In genomic region chr14:26357242-26357641, GRCm38 (mm10) we compare ENCODE assay signal across 10 mouse cellular contexts.
A peak's percentile ranks its signal among the peaks of the same experiment; 100 is the strongest.
DNase-seq lines count a peak whose midpoint lies in the region; ATAC-seq lines count a peak whose summit lies in the region.
"Had no signal": no experiment of that assay in that cellular context is flagged by ENCODE, and none has a peak within 500 bp of the region (broad histone marks: within the 10 kb centered on the region; RNA-seq: fewer than 3 reads in every experiment).

No protein-coding gene starts in this region.

- H3K9me3 ChIP-seq in embryonic facial prominence, embryonic 14.5 days (ENCODE audit: control insufficient read depth, low read length), result no peaks in the 10 kb centered on the region
- no peaks in the 10 kb centered on the region for H3K9me3 ChIP-seq in kidney, embryonic 16.5 days (ENCODE audit: low read length)
- H3K9me3 ChIP-seq in stomach, embryonic 14.5 days (ENCODE audit: control insufficient read depth, low read depth, low read length), result no peaks in the 10 kb centered on the region
- H3K9me3 ChIP-seq: neural tube, embryonic 13.5 days had no signal

- no peak overlapping the region for H3K27ac ChIP-seq in embryonic facial prominence, embryonic 14.5 days (replicated peaks; ENCODE audit: low read depth, low read length)
- H3K27ac ChIP-seq in kidney, embryonic 16.5 days (ENCODE audit: low read length), result no peak overlapping the region
- H3K27ac ChIP-seq in stomach, embryonic 14.5 days (ENCODE audit: low read length), result no peak overlapping the region
- H3K27ac ChIP-seq: neural tube, embryonic 13.5 days had no signal

- H3K4me3 ChIP-seq in embryonic facial prominence, embryonic 14.5 days (ENCODE audit: low read depth, low read length), result no peak overlapping the region
- no peak overlapping the region for H3K4me3 ChIP-seq in kidney, embryonic 16.5 days (ENCODE audit: low read length)
- no peak overlapping the region for H3K4me3 ChIP-seq in stomach, embryonic 14.5 days (ENCODE audit: low read depth, low read length)
- H3K4me3 ChIP-seq: neural tube, embryonic 13.5 days had no signal

- peak; percentile 47; the same call in 1 of the 2 replicates for ATAC-seq in embryonic facial prominence, embryonic 14.5 days (ENCODE audit: low read depth)
- peak; percentile 79 for ATAC-seq in kidney, embryonic 16.5 days (ENCODE audit: low FRiP score, low TSS enrichment)
- peak; percentile 71; the same call in 1 of the 2 replicates for ATAC-seq in stomach, embryonic 14.5 days (ENCODE audit: insufficient number of reproducible peaks, insufficient read depth, low FRiP score, low read depth)
- ATAC-seq: Patski had no signal

- WGBS in embryonic facial prominence, embryonic 14.5 days, result 29% methylated on average over 6 of the region's 6 CpGs
- 10% methylated on average over 6 of the region's 6 CpGs for WGBS in kidney, embryonic 16.5 days
- WGBS in stomach, embryonic 14.5 days, result 30% methylated on average over 6 of the region's 6 CpGs

- H3K27me3 ChIP-seq in embryonic facial prominence, embryonic 14.5 days (replicated peaks; ENCODE audit: control insufficient read depth, insufficient read depth, low read length), result no peaks in the 10 kb centered on the region
- no peaks in the 10 kb centered on the region for H3K27me3 ChIP-seq in kidney, embryonic 16.5 days (ENCODE audit: insufficient read depth, low read length)
- H3K27me3 ChIP-seq in stomach, embryonic 14.5 days (ENCODE audit: control insufficient read depth, insufficient read depth, low read length), result no peaks in the 10 kb centered on the region
- H3K27me3 ChIP-seq: neural tube, embryonic 13.5 days; Patski had no signal

- no peak overlapping the region for H3K4me2 ChIP-seq in embryonic facial prominence, embryonic 14.5 days (ENCODE audit: low read depth, low read length)
- no peak overlapping the region for H3K4me2 ChIP-seq in kidney, embryonic 16.5 days (replicated peaks; ENCODE audit: low read depth, low read length)
- H3K4me2 ChIP-seq in stomach, embryonic 14.5 days (replicated peaks; ENCODE audit: low read depth, low read length), result no peak overlapping the region
- H3K4me2 ChIP-seq: neural tube, embryonic 13.5 days had no signal

- H3K36me3 ChIP-seq in embryonic facial prominence, embryonic 14.5 days (ENCODE audit: control insufficient read depth, insufficient read depth, low read length), result no peaks in the 10 kb centered on the region
- H3K36me3 ChIP-seq in kidney, embryonic 16.5 days (ENCODE audit: insufficient read depth, low read length), result no peaks in the 10 kb centered on the region
- no peaks in the 10 kb centered on the region for H3K36me3 ChIP-seq in stomach, embryonic 14.5 days (ENCODE audit: control insufficient read depth, insufficient read depth, low read length)
- H3K36me3 ChIP-seq: neural tube, embryonic 13.5 days had no signal

- H3K9ac ChIP-seq in embryonic facial prominence, embryonic 14.5 days (ENCODE audit: low read depth, low read length), result no peak overlapping the region
- no peak overlapping the region for H3K9ac ChIP-seq in kidney, embryonic 16.5 days (replicated peaks; ENCODE audit: low read length)
- H3K9ac ChIP-seq in stomach, embryonic 14.5 days (replicated peaks; ENCODE audit: low read depth, low read length), result no peak overlapping the region
- H3K9ac ChIP-seq: neural tube, embryonic 13.5 days had no signal

- 0 out of 2 replicates have a peak, but pooled peaks cover 5% of the 10 kb centered on the region for H3K4me1 ChIP-seq in embryonic facial prominence, embryonic 14.5 days (ENCODE audit: control insufficient read depth, insufficient read depth, low read length)
- H3K4me1 ChIP-seq in kidney, embryonic 16.5 days (ENCODE audit: insufficient read depth, low read length), result peaks cover 10% of the 10 kb centered on the region
- peaks cover 9% of the 10 kb centered on the region; the same call in 1 of the 2 replicates for H3K4me1 ChIP-seq in stomach, embryonic 14.5 days (ENCODE audit: control insufficient read depth, insufficient read depth, low read length)
- H3K4me1 ChIP-seq: neural tube, embryonic 13.5 days had no signal

- peak; percentile 11 for DNase-seq in kidney, adult 11 months
- DNase-seq in kidney, adult 18-20 months, result no peak
- DNase-seq in embryonic facial prominence, embryonic 14.5 days (ENCODE audit: low spot score), result peak; percentile 66
- no peak for DNase-seq in right cerebral cortex, postnatal 10 days (ENCODE audit: low spot score in 2 of 2)
- no peak for DNase-seq in layer of hippocampus, adult 11-12 months (ENCODE audit: low spot score)
- DNase-seq in retina, embryonic 14.5 days (ENCODE audit: low spot score), result no peak

Comparison
In these comparisons a context has a peak if more than half of its experiments do, and no peak if none do; other contexts are left out.
1. DNase-seq: peak in kidney, adult 11 months (single experiment) and embryonic facial prominence, embryonic 14.5 days (single experiment); none in kidney, adult 18-20 months (single experiment), right cerebral cortex, postnatal 10 days (0 of 2), layer of hippocampus, adult 11-12 months (single experiment) and retina, embryonic 14.5 days (single experiment).
2. Peak in every context shown above with its lines, with median percentiles within 50 percentile points of each other: ATAC-seq.